Mouse (Mus musculus) right cerebral cortex, postnatal 14 days (tissue): ENCODE data around the gene Slc39a11.

Experiments used
- DNase-seq: peaks from one replicate; pipeline ENCODE4 v3.0.0; 2022

Slc39a11 gene

DNA sequence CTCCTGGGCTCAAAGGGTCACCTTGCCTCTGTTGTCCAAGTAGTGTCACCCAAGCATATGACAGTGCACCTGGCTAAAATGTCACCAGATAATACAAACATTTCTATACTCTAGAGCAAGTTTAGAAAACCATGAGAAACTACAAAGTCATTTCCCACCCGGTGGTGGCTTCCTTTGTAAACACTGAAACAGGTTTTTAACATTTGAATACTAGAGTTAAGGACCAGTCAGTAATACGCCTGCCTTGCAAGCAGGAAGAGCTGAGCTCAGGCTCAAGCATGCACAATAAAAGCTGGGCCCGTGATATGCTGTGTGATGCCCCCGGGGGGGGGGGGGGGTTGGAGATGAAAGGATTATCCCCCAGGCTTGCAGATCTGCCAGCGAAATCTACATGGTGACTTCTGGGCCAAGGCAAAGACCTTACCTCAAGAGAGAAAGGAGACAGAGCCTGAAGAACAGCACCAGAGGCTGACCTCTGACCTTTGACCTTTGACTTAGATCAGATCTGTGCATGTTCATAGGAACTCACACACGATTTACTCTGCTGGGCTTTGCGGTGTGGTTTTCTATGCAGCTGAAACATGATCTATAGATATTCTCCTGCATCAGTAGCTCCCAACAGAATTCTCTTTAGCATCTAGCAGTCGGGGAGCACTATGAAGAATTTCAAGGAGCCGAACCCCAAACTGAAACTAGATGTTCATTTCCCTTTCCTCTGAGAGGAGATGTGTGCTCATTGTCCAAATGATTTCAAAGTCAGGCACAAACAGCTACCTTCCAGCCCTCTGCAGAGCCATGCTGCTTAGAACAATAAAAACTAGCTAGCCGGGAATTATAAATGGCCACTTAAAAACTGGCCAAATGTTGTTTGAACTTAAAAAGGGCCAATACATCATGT is 267.0 kb downstream of the Slc39a11 start:
- DNase-seq = no peak

DNA sequence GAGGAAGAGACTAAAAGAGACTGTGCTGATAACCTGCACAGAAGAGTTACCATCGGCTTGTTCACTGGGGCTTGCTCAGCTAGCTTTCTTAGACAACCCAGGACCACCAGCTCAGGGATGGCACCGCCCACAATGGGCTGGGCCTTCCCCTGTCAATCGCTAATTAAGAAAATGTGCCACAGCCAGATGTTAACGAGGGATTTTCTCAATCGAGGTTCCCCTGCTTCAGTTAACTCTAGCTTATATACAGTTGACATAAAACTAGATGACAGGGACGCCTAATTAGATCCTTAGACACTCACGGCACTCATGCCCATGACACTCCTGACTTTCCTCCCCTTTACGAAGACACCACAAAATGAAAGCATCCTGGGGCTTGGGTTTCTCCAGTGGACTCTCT is 268.3 kb downstream of the Slc39a11 start:
- DNase-seq = no peak

DNA sequence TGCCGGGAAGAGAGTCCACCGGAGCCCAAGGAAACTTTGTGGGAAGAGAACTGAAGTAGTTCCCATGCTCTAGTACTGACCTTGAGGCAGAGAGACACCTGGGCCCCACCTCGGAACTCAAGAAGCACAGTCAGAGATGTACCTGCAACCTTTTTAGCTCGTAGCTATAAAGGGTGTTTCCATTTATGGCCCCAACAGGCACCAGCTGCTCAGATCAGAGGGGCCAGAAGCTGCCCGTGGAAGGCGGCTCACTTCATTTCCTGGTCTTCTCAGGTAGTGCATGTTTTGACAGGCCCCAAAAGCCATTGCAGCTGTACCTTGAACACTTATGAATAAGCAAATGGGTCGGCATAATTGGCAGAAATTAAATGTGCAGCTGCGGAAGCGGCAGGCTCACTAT is 271.0 kb downstream of the Slc39a11 start:
- DNase-seq = no peak

DNA sequence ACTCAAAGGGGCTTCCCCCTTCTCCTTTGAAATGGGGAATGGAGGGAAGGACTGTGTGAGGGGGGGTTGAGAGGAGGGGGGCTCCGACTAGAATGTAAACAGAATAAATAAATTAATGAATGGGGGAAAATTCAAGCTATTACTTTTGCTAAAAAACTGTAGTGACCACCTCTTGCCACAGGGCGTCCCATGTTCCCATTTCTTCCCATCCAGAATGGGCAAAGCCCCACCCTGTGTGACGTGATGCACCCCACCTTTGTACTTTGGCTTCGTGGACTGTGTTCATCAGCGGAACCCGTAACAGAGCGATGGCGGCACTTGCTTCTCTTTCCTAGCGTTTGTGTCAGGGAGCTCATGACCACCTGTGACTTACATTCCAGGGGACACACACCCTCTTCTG is 273.8 kb downstream of the Slc39a11 start:
- DNase-seq = no peak

DNA sequence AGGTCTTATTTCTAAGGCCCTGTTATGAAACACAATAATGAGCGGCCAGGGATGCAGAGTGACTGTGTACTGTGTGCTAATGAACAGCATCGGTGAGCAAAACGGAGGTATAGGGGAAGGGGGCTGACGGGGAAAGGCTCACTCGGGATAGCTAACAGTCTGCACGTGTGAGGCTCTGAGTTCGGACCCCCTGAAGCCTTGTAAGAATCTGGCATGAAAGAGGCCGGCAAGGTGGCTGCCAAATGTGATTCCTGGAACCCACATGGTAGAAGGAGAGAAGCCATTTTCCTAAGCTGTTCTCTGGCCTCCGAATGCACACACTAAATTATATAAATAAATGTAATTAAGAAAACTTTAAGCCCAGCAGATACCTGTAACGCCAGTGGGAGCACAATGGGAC is 276.0 kb downstream of the Slc39a11 start:
- no peak for DNase-seq

DNA sequence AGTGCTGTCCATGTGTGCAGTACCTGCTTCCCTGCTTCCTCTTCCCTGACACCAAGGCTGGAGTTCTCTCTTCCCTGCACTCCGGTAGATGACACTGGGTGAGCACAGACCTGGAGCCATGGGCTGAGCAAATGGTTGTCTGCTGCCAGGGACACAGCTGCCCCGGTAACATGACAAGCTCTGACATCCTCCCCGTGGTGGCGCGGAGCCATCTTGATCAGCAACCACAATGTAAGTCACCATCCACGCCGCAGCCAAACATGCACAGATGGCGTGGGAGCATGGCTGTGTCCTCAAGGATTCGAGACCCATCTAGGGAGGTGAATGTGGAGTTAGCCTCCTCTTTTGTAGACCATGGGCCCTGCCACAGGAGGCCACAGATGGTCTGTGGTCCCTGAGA is 276.5 kb downstream of the Slc39a11 start:
- no peak for DNase-seq

DNA sequence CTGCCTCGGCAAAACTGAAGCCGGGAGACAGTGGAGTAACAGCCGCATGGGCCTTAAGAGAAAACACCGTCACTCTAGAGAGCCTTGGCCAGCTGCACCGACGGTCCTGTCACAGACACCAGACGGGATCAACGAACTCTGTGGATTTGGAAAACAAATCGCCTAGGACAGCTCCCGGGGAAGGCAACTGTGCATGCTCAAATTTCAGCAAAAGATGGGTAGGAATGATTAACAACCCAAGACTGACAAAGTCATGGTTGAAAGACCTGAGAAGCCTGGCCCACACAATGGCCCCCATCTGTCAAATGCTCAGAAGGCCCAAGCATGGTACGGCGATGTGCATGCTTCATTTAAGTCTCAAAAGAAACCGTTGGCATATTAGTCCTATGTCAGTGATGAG is 281.8 kb downstream of the Slc39a11 start:
- no peak for DNase-seq

DNA sequence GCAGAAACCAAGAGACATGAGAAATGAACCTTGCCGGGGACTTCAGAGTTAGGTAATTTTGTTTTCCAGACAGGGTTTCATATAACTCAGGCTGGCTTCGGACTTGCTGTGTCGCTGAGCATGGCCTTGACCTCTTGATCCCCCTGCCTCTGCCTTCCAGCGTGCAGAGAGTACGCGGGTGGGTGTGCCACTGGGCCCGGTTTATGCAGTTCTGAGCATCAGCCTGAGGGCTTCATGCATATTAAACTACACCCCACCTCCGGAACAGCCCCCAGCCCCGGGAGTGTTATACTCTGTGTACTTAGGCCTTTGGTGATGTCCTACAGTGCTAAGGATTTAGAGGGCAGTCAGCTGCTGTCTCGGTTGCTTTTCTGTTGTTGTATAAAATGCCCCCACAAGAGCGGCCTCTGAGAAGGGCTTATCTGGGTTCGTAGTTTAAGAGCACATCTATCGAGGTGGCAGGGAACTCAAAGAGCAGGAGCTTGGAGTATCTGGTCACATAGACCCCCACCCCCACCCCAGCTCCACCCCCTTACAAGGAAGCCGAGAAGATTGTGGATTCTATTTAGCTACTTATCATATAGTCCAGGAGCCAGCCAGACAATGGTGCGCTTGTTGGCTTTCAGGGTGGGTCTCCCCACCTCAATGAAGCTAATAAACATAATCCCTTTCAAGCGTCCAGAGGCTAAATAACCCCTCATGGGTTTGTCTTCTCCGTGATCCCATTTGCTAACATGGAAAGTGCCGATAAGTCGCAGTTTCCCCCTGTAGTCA is 283.4 kb downstream of the Slc39a11 start:
- DNase-seq = no peak

DNA sequence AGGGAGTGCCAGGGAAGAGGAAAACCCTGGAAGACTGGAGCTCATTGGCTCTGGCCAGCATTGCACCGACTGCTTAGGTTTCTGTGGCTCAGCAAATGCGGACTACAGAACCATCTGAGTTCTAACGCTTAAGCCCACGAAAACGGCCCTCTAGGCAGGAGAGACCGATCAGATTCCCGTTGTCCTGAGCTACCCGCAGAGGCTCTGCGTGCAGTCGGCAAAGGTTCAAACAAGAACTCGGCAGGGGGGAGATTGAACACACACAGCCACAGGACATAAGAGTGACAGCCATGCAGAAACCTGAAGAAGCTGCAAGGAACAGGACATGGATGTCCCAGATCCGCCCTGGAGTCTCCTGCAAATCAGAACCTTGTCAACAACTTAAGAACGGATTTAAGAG is 286.1 kb downstream of the Slc39a11 start:
- no peak for DNase-seq

DNA sequence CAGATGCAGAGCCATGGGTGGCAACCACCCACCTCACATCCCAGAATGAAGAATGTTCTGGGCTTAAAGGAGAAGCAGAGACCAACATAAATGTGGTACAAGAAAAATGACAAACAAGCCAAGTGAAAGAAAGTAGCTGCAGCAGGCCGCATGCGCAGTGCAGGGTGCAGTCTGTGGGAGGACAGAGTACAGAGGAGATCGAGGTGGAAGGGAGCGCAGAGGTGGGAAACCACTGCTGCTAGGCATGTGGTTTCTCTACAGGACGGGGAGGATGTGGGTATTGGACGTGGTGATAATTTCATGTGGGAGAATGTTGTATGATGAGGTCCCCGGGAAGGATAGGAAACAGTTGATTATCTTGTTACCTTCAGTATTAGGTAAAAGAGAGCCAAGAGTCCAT is 287.3 kb downstream of the Slc39a11 start:
- DNase-seq = no peak

DNA sequence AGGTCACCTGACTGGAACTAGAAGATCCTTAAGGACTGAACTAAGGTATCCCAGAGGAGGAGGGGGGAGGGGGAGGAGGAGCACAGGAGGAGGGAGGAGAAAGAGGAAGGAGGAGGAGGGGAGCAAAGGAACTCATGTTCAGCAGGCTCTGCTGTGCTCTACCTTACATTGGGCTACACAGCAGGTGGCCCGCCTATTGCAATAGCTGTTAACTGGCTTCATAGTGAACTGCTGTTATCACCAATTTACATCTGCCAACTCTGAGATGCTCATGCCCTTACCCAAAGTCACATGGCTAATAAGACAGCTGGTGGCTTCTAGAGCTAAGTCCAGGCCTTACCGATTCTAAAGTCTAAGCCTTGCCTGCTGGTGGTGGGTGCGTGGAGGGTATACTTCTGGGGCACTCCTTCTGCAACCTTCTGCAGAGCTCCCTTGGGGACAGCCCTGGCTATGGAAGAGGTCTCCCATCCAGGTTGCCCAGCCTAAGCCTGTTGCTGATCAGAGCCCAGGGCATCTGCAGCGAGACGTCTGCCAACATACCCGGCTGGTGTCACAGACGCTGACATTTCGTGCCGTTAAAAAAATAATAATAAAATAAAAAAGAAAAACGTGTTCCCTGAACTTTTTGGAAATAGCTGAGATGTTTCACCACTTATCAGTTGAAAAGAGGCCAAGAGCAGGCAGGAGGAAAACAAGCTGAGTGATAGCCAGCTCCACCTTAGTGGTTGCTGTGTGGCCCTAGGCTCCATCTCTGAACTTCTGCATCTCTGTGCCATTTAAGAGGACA is 289.6 kb downstream of the Slc39a11 start:
- DNase-seq = no peak

DNA sequence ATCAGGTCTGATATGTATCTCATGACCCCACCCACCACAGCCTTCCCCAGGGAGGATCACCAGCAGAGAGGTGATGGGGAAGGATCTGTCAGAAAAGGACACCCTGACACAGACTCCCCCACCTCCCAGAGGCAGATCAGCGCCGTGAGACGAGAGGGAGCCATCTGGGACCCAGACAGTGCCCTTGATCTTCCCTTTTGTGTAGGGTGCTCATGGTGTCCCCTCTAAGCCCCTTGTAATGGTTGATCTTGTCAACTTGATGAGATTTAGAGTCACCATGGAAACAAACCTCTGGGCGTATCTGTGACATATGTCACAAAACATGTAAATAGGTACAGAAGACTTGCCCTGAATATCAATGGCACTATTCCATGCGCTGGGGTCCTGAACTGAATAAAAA is 293.9 kb downstream of the Slc39a11 start:
- DNase-seq = no peak

DNA sequence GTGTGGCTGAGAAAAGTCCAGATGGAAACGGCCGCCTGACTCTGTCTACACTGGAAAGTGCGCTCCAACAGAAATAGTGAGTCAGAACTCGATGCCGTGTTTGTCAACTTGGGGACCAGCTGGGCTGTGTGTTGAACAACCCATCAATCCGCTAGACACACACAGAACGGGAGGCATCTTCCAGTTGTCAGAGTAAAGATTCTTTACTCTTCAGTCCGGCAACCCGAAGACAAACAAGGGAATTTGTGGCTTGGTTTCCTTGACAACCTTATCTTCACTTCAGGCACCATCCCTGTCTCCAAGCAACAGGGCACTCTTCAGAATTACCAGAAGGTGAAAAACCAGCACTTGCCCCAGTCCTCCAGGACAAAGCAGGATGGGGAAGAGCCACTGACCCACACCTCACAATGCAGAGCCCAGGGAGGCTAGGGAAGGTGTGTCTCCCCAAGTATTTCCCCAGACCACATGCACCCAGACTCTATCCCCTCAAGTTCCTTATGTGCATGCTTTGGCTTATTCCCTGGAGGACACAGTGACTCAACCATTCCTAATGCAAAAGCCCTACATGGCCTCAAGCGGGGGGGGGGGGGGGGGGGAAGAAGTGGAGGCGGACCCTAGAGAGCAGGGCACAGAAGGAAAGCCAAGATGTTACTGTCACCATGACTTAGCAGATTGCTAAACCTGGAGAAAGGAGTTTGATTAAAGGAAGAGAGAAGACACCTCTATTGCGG is 297.6 kb downstream of the Slc39a11 start:
- DNase-seq = no peak

DNA sequence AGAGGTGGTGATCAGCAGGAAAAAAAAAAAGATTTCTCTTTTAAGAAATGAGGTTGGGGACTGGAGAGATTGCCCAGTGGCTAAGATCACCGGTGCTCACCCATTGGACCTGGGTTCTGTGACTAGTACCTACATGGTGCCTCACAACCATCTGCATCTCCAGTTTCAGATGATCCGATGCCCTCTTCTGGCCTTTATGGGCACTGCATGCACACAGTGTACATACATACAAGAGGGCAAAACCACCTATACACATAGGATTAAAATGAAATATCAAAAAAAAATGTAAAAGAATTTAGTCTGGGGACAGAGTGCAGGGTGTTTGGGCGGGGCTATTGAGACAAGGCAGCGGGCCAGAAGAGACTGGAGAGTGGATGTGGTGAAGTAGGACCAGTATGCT is 299.3 kb downstream of the Slc39a11 start:
- DNase-seq = no peak

DNA sequence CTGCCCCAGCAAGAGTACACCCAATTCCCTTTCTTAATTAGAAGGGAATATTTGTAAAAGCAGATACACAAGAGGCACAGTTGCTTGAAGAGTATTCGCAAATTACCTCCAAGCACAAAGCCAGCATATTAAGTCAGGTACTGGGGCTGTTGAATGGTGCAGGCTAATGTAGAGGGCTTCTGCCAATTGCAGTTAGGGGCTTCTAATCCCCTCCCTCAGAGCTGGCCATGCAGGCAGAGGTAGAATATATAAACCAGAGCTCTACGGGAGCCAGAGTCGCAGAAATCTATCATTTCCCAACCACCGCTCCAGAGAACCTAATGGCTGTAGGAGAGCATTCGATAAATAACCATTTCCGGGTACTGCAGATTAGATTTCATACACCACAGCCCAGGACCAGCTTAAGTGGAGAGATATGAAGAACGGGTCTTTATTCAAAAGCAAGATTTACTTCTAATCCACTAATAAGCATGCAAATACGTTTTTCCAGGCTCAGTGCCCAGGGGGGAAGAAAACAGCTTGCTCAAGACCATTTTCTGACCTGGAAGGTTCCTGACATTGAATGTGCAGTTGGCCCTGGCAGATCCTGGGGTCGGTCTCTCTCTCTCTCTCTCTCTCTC is 302.9 kb downstream of the Slc39a11 start:
- no peak for DNase-seq

DNA sequence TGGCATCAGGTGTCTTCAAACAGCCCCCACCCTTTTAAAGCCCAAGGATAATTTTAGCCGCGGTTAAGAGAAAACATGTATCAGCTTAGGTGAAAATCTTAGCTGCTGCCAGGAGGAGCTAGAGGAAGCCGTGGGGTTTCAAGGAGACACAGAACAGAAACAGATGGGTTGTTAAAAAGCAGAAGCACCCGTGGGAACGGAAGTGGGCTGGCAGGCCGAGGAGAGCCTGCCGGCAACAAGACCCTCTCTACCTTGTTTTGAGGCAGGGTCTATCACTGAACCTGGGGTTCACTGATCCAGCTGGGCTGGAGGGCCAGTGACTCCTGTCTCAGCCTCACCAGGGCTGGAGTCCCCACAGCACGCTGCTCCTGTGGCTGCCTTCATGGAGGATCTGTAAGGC is 310.1 kb downstream of the Slc39a11 start:
- DNase-seq = no peak

DNA sequence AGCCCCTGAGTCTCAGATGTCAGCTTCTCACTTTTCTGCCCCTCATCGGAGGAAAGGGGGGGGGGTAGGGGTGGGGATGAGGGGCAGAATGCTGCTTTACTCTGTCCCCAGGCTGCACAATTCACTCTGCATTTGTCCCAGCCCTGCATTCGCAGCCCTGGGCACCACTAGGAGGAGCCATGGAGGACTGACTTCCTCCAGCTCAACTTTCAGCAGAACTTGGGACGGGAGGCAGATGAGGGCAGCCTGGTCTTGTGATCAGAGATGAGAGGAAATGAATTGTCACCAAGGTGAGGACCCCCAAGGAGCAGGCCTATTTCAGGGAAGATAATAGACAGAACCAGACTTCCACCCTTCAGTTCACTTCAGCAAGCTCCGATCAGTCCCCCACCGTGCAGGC is 311.3 kb downstream of the Slc39a11 start:
- DNase-seq = no peak

DNA sequence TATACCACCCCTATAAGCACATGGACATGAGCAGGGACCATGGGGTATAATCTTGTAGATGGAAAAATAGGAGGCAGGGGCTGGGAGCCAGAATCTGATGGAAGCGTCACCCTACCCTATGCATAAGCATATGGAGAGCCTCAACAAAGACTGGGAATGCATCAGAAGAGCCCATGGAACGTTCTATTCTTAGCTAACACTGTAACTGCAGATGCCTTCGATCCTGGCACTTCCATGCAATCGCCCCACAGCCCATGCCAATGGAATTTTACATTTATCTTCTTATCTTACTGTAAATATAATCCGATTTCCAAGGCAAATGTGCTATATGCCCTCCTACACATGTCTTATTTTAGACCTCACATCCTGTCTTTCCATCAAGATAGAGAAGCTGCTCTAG is 314.2 kb downstream of the Slc39a11 start:
- no peak for DNase-seq

DNA sequence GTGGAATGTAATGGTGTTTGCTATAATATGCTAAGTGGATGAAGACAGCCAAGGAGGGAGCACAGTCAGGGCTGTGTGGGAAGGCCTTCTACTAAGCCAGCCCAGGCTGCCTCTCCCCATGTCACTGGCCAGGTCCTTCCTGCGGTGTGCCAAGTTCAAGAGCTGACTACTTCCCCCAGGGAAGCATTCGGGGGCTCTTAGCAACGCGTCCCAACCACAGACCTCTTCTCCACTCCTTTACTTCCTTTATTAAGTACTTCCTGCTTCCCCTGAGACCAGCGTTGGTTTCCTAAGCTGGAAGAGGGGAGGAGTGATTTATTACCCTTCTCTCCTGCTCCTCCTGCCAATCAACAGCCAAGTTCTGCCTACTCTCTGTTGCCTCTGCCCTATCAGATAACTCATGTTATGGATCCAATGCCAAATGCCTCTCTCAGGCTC is 315.4 kb downstream of the Slc39a11 start:
- DNase-seq = no peak

DNA sequence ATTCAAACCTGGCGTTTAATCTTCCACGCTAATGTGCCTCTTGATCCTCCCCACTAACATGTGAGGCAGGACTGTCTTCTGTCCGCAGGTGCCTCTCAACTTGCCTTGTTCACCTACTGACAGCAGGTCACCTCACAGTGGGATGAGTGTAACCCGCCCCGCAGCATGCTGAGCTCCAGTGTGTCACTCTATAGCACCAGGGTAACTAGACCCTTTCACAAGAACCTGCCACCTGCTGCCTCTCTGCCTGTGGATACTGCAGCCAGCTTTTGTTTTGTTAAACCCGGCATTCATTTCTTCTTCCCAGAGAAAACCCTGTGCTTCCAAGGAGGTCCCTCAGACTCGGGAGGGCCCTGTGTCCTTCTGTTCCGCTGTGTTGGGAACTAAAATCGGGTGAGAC is 316.3 kb downstream of the Slc39a11 start:
- DNase-seq = no peak

DNA sequence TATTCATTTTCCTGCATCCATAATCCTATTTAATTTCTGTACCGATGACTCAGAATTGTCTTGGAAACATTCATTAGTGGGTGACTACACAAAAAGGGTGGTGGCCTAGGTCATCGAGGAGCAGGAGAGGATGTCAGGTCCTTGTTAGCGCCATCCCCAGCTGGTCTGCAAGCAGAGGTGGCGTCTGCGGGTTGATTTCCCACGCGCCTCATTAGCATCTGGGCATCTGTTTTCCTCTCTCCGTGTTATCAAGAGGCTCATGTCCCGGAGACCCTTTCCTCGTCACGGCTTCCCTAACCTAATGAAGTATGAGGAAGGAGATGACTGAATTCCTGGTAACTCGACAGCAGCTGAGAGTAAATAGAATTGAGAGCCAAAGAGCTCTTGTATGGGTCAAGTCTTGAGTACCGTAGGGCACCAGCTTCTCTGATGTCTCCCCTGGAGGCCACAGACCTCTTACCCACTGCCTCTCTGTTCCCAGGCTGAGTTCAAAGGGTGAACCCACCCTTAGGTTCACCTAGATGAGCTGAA is 319.8 kb downstream of the Slc39a11 start:
- DNase-seq = no peak

DNA sequence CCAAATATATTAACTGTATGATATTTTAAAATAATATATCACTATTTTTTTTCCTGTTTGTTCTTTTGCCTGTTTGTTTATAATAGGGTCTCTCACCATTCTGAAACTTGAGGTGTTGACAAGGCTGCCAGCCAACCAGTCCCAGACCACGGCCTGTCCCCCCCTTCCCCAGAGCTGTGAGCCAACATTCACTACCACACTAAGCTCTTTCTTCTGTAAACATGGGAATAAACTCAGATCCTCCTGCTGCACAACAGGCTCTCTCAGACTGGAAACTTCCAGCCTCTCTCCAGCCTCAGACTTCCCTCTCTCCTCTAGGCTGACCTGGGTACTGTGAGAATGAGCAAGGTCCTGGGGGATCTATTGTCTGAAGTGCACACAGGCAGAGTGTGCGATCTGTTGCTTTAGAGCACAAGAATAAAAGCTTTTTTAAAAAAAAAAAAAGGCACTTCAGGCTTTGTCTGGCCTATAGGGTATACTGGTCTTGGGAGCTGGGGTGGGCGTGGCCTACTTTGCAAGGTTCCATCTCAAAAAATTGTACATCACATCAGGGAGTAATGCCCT is 322.3 kb downstream of the Slc39a11 start:
- no peak for DNase-seq
